Mouse (Mus musculus) brain, embryonic 14.5 days (tissue): ENCODE results near the gene Kirrel3.

ENCODE experiments used
- CTCF ChIP-seq: fragments of 200-500 bp; IDR thresholded peaks from 2 replicates; pipeline ENCODE4 v1.5.1; 2012; ENCODE audit warnings: inconsistent platforms, mild to moderate bottlenecking, moderate library complexity, borderline replicate concordance; ENCODE audit not compliant: insufficient read depth, insufficient read length; ENCODE audit errors: extremely low read depth
- POLR2A ChIP-seq: fragments of 200-500 bp; IDR thresholded peaks from 2 replicates; pipeline ENCODE4 v1.6.1; 2012; ENCODE audit warnings: mild to moderate bottlenecking, inconsistent platforms, borderline replicate concordance; ENCODE audit not compliant: poor library complexity, insufficient read depth, insufficient read length, severe bottlenecking; ENCODE audit errors: extremely low read depth

DNA sequence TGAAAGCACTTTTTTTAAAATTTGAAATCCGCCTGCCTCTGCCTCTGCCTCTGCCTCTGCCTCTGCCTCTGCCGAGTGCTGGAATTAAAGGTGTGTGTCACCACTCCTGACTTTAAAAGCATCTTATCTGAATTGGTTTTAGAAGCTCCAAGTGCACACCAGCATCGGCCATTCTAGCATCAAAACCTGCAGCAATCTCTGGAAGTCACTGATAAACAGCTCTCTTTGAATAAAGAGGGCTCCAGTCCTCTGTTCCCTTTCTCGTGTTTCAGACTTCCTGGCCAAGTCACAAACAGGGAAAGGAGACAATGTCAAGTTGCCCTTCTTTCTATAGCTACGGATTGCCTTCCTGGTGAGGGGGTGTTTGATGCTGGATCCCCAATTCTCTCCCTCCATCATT, 554.2 kb downstream of the Kirrel3 start:
- TF ChIP-seq POLR2A, result no peak
- no peak for TF ChIP-seq CTCF
